Mouse (Mus musculus) mouse embryonic stem cell (cell line): Measurements from ENCODE around the gene Polr2j.
"Not testable (repeated sequence)": the region's sequence is repeated elsewhere in the genome, so short reads cannot be mapped to it uniquely, and the experiment has no call there.

Experiments
- in situ Hi-C, 2 experiments: fragments of 300-500 bp; cut with MboI; formaldehyde crosslinking; loops; 1 replicate in 1 of 2; 3 replicates in 1 of 2; pipeline ENCODE4 v1.14.3; 2019 to 2020; ENCODE audit warnings: low sequenced_read_pairs in 2 of 2, low pct_unique_long_range_greater_than_20kb in 1 of 2, mixed read lengths in 1 of 2; ENCODE audit not compliant: unreplicated experiment in 1 of 2

The Polr2j gene

GRCm38 (mm10) chr5:136098536-136098935 lies 17.9 kb upstream of the Polr2j start:
- in situ Hi-C loops: no loop called here

GRCm38 (mm10) chr5:136102099-136102820 lies 14.2 kb upstream of the Polr2j start:
- in situ Hi-C loops: no loop called here

GRCm38 (mm10) chr5:136104511-136104910 lies 11.9 kb upstream of the Polr2j start:
- in situ Hi-C loops: no loop called here

GRCm38 (mm10) chr5:136108486-136108885 lies 7.9 kb upstream of the Polr2j start:
- in situ Hi-C loops: no loop called here

- in situ Hi-C loops: no loop called here
Observed at GRCm38 (mm10) chr5:136109042-136109441, 7.4 kb upstream of the Polr2j start.

- in situ Hi-C loops: not testable (repeated sequence)
Observed at GRCm38 (mm10) chr5:136113546-136113945, 2.9 kb upstream of the Polr2j start.

GRCm38 (mm10) chr5:136116784-136117112 lies 317 bp downstream of the Polr2j start:
- in situ Hi-C loops: no loop called here

GRCm38 (mm10) chr5:136122165-136122564 lies 5.7 kb downstream of the Polr2j start:
- in situ Hi-C loops: no loop called here

GRCm38 (mm10) chr5:136135571-136136291 lies 19.3 kb downstream of the Polr2j start, which contains the start of the genes Lrwd1 and Alkbh4:
Gene Lrwd1, minus strand, starts transcription at chr5:136136074.
Gene Alkbh4, plus strand, starts transcription at chr5:136136146.
- in situ Hi-C loops: no loop called here

- in situ Hi-C loops: no loop called here
Observed at GRCm38 (mm10) chr5:136136292-136136990, 20.0 kb downstream of the Polr2j start.

- in situ Hi-C loops: no loop called here
Observed at GRCm38 (mm10) chr5:136137658-136138274, 21.3 kb downstream of the Polr2j start.

- in situ Hi-C loops: no loop called here
Observed at GRCm38 (mm10) chr5:136139393-136139792, 23.0 kb downstream of the Polr2j start.

- in situ Hi-C loops: no loop called here
Observed at GRCm38 (mm10) chr5:136140057-136140482, 23.6 kb downstream of the Polr2j start.

- in situ Hi-C loops: no loop called here
Observed at GRCm38 (mm10) chr5:136142746-136143145, 26.3 kb downstream of the Polr2j start.

GRCm38 (mm10) chr5:136143161-136143755 lies 26.8 kb downstream of the Polr2j start:
- in situ Hi-C loops: no loop called here

GRCm38 (mm10) chr5:136144606-136145430 lies 28.4 kb downstream of the Polr2j start:
- in situ Hi-C loops: no loop called here

- in situ Hi-C loops: no loop called here
Observed at GRCm38 (mm10) chr5:136146936-136147335, 30.5 kb downstream of the Polr2j start.

- in situ Hi-C loops: no loop called here
Observed at GRCm38 (mm10) chr5:136147704-136148103, 31.3 kb downstream of the Polr2j start.
